Mouse (Mus musculus): ENCODE results near the gene Pla2g2c. TPM values are rescaled to one million over a fixed set of nuclear protein-coding genes. Genes with fewer than 3 reads are reported as not detected.

The Pla2g2c gene
- polyA plus RNA-seq, 1 experiment from 2014 or later = 0.53 TPM

DNA sequence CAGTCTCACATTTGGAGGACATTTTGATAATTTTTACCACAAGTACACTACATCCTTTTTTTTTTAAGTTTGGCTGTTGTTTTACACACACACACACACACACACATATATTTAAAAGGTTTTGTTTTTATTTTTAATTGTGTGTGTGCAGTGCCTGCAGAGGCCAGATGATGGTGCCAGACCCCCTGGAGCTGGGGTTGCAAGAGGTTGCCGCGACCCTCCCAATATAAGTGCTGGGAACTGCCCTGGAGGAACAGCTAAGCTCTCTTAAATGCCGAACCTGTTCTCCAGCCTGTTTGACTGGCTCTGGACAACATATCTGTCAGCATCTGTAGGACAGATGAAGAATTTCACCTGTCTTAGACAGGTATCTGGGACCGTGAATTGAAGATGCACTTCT, 20.4 kb upstream of the Pla2g2c start:
- ATAC-seq (no peak), DNase-seq (ENCODE audit: low spot score) (no peak)
- no peaks in the 10 kb centered on the region for H3K27me3 ChIP-seq (replicated peaks; ENCODE audit: insufficient read depth, low read length)
- WGBS = 84% methylated on average over 4 of the region's 4 CpGs
- H3K4me3 ChIP-seq (ENCODE audit: low read depth, low read length) = no peak overlapping the region
- TF ChIP-seq EP300 (IDR thresholded peaks at IDR 0.05) (no peak), CTCF (IDR thresholded peaks at IDR 0.05) (no peak)
- no peak overlapping the region for H3K9ac ChIP-seq (replicated peaks; ENCODE audit: low read depth)
- H3K4me2 ChIP-seq (replicated peaks; ENCODE audit: low read depth, low read length) = no peak overlapping the region
- no peaks in the 10 kb centered on the region for H3K36me3 ChIP-seq (ENCODE audit: insufficient read depth, low read length)
- H3K27ac ChIP-seq (ENCODE audit: low read length) = no peak overlapping the region
- H3K9me3 ChIP-seq (ENCODE audit: low read length) = no peaks in the 10 kb centered on the region
- H3K4me1 ChIP-seq (ENCODE audit: insufficient read depth, low read depth, low read length) = no peaks in the 10 kb centered on the region

GRCm38 (mm10) chr4:138706620-138707019, 18.0 kb upstream of the Pla2g2c start:
- Histone ChIP-seq H3K4me1 (ENCODE audit: insufficient read depth, low read depth, low read length) (no peaks in the 10 kb centered on the region), H3K9ac (replicated peaks; ENCODE audit: low read depth) (no peak overlapping the region), H3K9me3 (ENCODE audit: low read length) (no peaks in the 10 kb centered on the region), H3K4me2 (replicated peaks; ENCODE audit: low read depth, low read length) (no peak overlapping the region), H3K27me3 (replicated peaks; ENCODE audit: insufficient read depth, low read length) (no peaks in the 10 kb centered on the region), H3K27ac (ENCODE audit: low read length) (no peak overlapping the region), H3K4me3 (ENCODE audit: low read depth, low read length) (no peak overlapping the region), H3K36me3 (ENCODE audit: insufficient read depth, low read length) (no peaks in the 10 kb centered on the region)
- no peak for ATAC-seq
- WGBS = 95% methylated on average over 8 of the region's 8 CpGs
- TF ChIP-seq CTCF (IDR thresholded peaks at IDR 0.05) = no peak
- TF ChIP-seq EP300 (IDR thresholded peaks at IDR 0.05) = no peak
- no peak for DNase-seq (ENCODE audit: low spot score)

DNA sequence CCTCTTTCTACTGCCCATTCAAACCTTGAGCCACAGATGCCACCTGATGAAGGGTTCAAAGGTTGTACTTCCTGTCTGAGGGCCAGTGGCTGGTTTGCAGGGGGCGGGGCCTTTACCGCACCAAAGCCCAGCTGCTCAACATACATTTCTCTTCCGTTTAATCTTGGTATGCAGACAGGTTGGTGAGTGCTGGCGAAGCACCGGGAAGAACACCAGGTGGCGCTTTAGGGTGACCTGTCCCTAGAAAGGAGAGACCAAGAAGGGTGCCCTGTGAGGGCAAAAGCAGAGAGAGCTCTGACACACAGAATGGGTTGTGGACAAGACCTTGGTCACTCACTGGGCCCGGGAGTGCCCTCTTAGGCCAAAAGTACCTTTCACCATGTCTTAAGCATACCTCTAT, 16.0 kb upstream of the Pla2g2c start:
- peak; percentile 82 for TF ChIP-seq CTCF (IDR thresholded peaks at IDR 0.05)
- TF ChIP-seq EP300 (IDR thresholded peaks at IDR 0.05) = no peak
- Histone ChIP-seq H3K9ac (replicated peaks; ENCODE audit: low read depth) (no peak overlapping the region), H3K9me3 (ENCODE audit: low read length) (no peaks in the 10 kb centered on the region), H3K27ac (ENCODE audit: low read length) (no peak overlapping the region), H3K27me3 (replicated peaks; ENCODE audit: insufficient read depth, low read length) (no peaks in the 10 kb centered on the region), H3K4me3 (ENCODE audit: low read depth, low read length) (no peak overlapping the region), H3K4me2 (replicated peaks; ENCODE audit: low read depth, low read length) (no peak overlapping the region), H3K36me3 (ENCODE audit: insufficient read depth, low read length) (no peaks in the 10 kb centered on the region), H3K4me1 (ENCODE audit: insufficient read depth, low read depth, low read length) (no peaks in the 10 kb centered on the region)
- 8% methylated on average over 7 of the region's 7 CpGs for WGBS
- DNase-seq (ENCODE audit: low spot score) (peak; percentile 76), ATAC-seq (peak; percentile 54)

- 82% methylated on average over 11 of the region's 11 CpGs for WGBS
These were observed 15.3 kb upstream of the Pla2g2c start for GRCm38 (mm10) chr4:138709246-138709645.

GRCm38 (mm10) chr4:138709944-138710343, 14.6 kb upstream of the Pla2g2c start:
- TF ChIP-seq EP300 (IDR thresholded peaks at IDR 0.05) (no peak), CTCF (IDR thresholded peaks at IDR 0.05) (no peak)
- DNase-seq (ENCODE audit: low spot score) (no peak), ATAC-seq (no peak)
- Histone ChIP-seq H3K36me3 (ENCODE audit: insufficient read depth, low read length) (no peaks in the 10 kb centered on the region), H3K27me3 (replicated peaks; ENCODE audit: insufficient read depth, low read length) (no peaks in the 10 kb centered on the region), H3K9ac (replicated peaks; ENCODE audit: low read depth) (no peak overlapping the region), H3K4me1 (ENCODE audit: insufficient read depth, low read depth, low read length) (no peaks in the 10 kb centered on the region), H3K4me2 (replicated peaks; ENCODE audit: low read depth, low read length) (no peak overlapping the region), H3K9me3 (ENCODE audit: low read length) (no peaks in the 10 kb centered on the region), H3K27ac (ENCODE audit: low read length) (no peak overlapping the region), H3K4me3 (ENCODE audit: low read depth, low read length) (no peak overlapping the region)
- 69% methylated on average over 7 of the region's 7 CpGs for WGBS

More at GRCm38 (mm10) chr4:138709246-138709645, 15.3 kb upstream of the Pla2g2c start:
- no peak for DNase-seq (ENCODE audit: low spot score)
- Histone ChIP-seq H3K36me3 (ENCODE audit: insufficient read depth, low read length) (no peaks in the 10 kb centered on the region), H3K9me3 (ENCODE audit: low read length) (no peaks in the 10 kb centered on the region), H3K4me2 (replicated peaks; ENCODE audit: low read depth, low read length) (no peak overlapping the region), H3K4me3 (ENCODE audit: low read depth, low read length) (no peak overlapping the region), H3K9ac (replicated peaks; ENCODE audit: low read depth) (no peak overlapping the region), H3K4me1 (ENCODE audit: insufficient read depth, low read depth, low read length) (no peaks in the 10 kb centered on the region), H3K27me3 (replicated peaks; ENCODE audit: insufficient read depth, low read length) (no peaks in the 10 kb centered on the region), H3K27ac (ENCODE audit: low read length) (no peak overlapping the region)
- no peak for TF ChIP-seq CTCF (IDR thresholded peaks at IDR 0.05)
- TF ChIP-seq EP300 (IDR thresholded peaks at IDR 0.05) = no peak
- ATAC-seq = no peak

DNA sequence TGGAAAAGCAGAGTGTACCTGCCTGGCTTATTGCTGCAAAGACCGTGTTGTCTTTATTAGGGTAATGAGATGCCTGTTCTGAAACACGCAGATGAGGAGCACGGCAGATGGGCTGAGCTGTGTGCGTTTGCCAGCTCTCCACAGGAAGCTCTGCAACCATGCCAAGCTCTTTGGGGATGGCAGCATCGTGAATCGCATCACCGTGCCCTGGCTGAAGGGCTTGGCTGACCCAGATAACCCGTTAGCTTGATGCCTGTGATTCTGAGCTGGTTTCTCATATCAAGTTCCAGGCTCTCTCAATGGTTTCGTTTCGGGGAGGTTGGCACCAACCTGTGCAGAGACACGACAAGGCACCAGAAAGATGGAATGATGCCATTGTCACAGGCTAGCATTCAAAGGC, 14.0 kb upstream of the Pla2g2c start:
- no peaks in the 10 kb centered on the region for H3K27me3 ChIP-seq (replicated peaks; ENCODE audit: insufficient read depth, low read length)
- no peak overlapping the region for H3K4me3 ChIP-seq (ENCODE audit: low read depth, low read length)
- H3K9ac ChIP-seq (replicated peaks; ENCODE audit: low read depth) = no peak overlapping the region
- ATAC-seq = no peak
- TF ChIP-seq EP300 (IDR thresholded peaks at IDR 0.05) = no peak
- no peak for TF ChIP-seq CTCF (IDR thresholded peaks at IDR 0.05)
- WGBS = 84% methylated on average over 11 of the region's 11 CpGs
- H3K36me3 ChIP-seq (ENCODE audit: insufficient read depth, low read length) = no peaks in the 10 kb centered on the region
- H3K4me1 ChIP-seq (ENCODE audit: insufficient read depth, low read depth, low read length) = no peaks in the 10 kb centered on the region
- no peak for DNase-seq (ENCODE audit: low spot score)
- no peak overlapping the region for H3K27ac ChIP-seq (ENCODE audit: low read length)
- H3K4me2 ChIP-seq (replicated peaks; ENCODE audit: low read depth, low read length) = no peak overlapping the region
- no peaks in the 10 kb centered on the region for H3K9me3 ChIP-seq (ENCODE audit: low read length)

Data from lung, postnatal 0 days (tissue).